Mouse (Mus musculus) lung, adult 18-20 months (tissue): ENCODE results near the gene 2310022A10Rik.

Experiments
- DNase-seq, 2 experiments: peaks; one replicate each; pipeline ENCODE4 v3.0.0; 2022; ENCODE audit warnings: mixed read lengths in 2 of 2

The 2310022A10Rik gene

GRCm38 (mm10) chr7:27552931-27553513 lies at the start of gene 2310022A10Rik, which contains the start of gene Pld3:
2310022A10Rik (plus strand) TSS chr7:27553233.
Pld3 (minus strand) TSS chr7:27553218.
- peak; percentile 98 to 99 for DNase-seq

GRCm38 (mm10) chr7:27506765-27507370 lies 46.2 kb upstream of the 2310022A10Rik start:
- DNase-seq, result peak in 1 of 2 experiments; percentile 12

- DNase-seq, result peak; percentile 99
Observed at GRCm38 (mm10) chr7:27507711-27508647, 45.1 kb upstream of the 2310022A10Rik start.

GRCm38 (mm10) chr7:27508648-27509005 lies 44.4 kb upstream of the 2310022A10Rik start:
- DNase-seq, result peak; percentile 75

GRCm38 (mm10) chr7:27510809-27511208 lies 42.2 kb upstream of the 2310022A10Rik start:
- DNase-seq, result no peak

GRCm38 (mm10) chr7:27514961-27515360 lies 38.1 kb upstream of the 2310022A10Rik start:
- no peak for DNase-seq

- no peak for DNase-seq
Observed at GRCm38 (mm10) chr7:27518314-27518713, 34.7 kb upstream of the 2310022A10Rik start.

GRCm38 (mm10) chr7:27520104-27520503 lies 32.9 kb upstream of the 2310022A10Rik start:
- no peak for DNase-seq

- peak; percentile 54 to 67 for DNase-seq
Observed at GRCm38 (mm10) chr7:27520599-27520998, 32.4 kb upstream of the 2310022A10Rik start.

GRCm38 (mm10) chr7:27522967-27523366 lies 30.1 kb upstream of the 2310022A10Rik start, which contains the start of gene Hipk4:
Hipk4 (plus strand) TSS chr7:27523267.
- no peak for DNase-seq

- DNase-seq, result no peak
Observed at GRCm38 (mm10) chr7:27523805-27524204, 29.2 kb upstream of the 2310022A10Rik start.

GRCm38 (mm10) chr7:27526039-27526827 lies 26.8 kb upstream of the 2310022A10Rik start:
- peak; percentile 63 to 74 for DNase-seq

GRCm38 (mm10) chr7:27529070-27529469 lies 24.0 kb upstream of the 2310022A10Rik start:
- no peak for DNase-seq

- DNase-seq, result no peak
Observed at GRCm38 (mm10) chr7:27530937-27531336, 22.1 kb upstream of the 2310022A10Rik start.

- no peak for DNase-seq
Observed at GRCm38 (mm10) chr7:27531707-27532106, 21.3 kb upstream of the 2310022A10Rik start.

- DNase-seq, result no peak
Observed at GRCm38 (mm10) chr7:27532480-27533050, 20.5 kb upstream of the 2310022A10Rik start.

- no peak for DNase-seq
Observed at GRCm38 (mm10) chr7:27535386-27535785, 17.6 kb upstream of the 2310022A10Rik start.

- DNase-seq, result peak in 1 of 2 experiments; percentile 12
Observed at GRCm38 (mm10) chr7:27536618-27537017, 16.4 kb upstream of the 2310022A10Rik start.

- no peak for DNase-seq
Observed at GRCm38 (mm10) chr7:27537998-27538397, 15.0 kb upstream of the 2310022A10Rik start.

GRCm38 (mm10) chr7:27538797-27539196 lies 14.2 kb upstream of the 2310022A10Rik start:
- DNase-seq, result no peak

- no peak for DNase-seq
Observed at GRCm38 (mm10) chr7:27540521-27540920, 12.5 kb upstream of the 2310022A10Rik start.

GRCm38 (mm10) chr7:27540935-27541334 lies 12.1 kb upstream of the 2310022A10Rik start:
- DNase-seq, result no peak
